Mouse (Mus musculus) layer of hippocampus, postnatal 10 days (tissue): ENCODE measurements around the gene Rxfp3. TPM values are rescaled to one million over a fixed set of nuclear protein-coding genes. Genes with fewer than 3 reads are reported as not detected.
A peak's percentile ranks its signal among the peaks of the same experiment; 100 is the strongest.
"Not testable (repeated sequence)": the region's sequence is repeated elsewhere in the genome, so short reads cannot be mapped to it uniquely, and the experiment has no call there.

Experiments
- DNase-seq, 2 experiments: peaks; one replicate each; pipeline ENCODE4 v3.0.0; 2021; ENCODE audit warnings: low spot score in 2 of 2
- total RNA-seq, 2 experiments: library from RNA; stranded (reverse); gene quantifications; 2 replicates each; pipeline ENCODE4 v1.2.3; 2021

Rxfp3 gene
- total RNA-seq, 2 experiments from 2014 or later, result 5.6 to 6.6 TPM

DNA sequence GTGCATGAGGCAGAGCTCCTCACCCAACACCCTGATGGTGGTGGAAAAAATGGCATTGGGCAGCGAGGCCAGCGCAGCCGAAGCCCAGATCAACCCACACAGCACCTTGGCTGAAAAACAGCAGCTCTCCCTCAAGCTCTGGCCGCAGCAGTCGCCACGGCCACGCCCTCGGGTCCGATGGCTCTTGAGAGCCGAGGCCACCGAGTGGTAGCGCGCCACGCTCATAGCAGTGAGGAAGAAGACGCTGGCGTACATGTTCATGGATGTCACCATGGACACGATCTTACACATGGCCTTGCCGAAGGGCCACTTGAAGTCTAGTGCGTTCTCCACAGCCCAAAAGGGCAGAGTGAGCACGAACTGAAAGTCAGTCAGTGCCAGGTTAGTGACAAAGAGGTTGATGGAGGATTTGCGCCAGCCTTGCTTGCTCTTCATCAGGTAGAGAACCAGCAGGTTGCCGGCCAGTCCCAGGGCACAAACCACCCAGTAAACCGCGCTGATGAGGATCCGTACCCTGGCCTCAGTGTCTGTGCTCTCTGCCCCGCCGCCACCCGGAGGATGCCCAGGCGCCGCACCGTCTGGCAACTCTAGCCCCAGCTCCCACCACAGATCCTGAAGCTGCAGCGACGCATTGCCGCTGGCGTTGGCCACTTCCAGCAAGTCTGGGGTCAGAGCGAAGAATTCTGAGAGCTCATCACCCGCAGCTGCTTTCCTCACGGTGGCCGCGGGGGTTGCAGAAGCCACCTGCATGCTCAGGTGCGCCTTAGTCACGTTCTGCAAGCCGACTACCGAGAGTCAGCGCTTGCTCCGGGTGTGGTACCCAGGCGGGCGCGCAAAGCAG lies 1.0 kb downstream of the Rxfp3 start:
- DNase-seq, result peak; percentile 6 to 33

DNA sequence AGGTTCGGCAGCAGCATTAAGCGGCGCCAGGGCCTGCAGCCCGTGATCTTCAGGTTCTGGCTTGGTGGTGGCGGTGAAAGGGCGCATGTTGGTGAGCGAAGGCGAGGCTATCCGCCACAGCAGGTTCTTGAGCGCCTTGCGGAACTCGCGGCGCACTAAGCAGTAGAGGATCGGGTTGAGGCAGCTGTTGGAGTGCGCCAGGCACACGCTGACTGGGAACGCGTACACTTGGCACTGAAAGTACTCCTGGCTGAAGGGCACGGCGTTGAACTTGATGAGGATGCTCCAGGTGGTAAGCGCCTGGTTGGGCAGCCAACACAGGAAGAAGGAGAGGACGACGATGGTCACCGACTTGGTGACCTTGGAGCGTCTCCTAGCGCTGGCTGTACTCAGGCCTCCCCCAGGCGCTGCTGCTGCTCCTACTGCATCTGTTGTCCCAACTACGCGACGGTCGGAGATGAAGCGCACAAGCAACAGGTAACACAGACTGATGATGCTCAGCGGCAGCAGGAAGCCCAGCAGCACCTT lies 1.8 kb downstream of the Rxfp3 start:
- DNase-seq, result peak; percentile 5 to 17

DNA sequence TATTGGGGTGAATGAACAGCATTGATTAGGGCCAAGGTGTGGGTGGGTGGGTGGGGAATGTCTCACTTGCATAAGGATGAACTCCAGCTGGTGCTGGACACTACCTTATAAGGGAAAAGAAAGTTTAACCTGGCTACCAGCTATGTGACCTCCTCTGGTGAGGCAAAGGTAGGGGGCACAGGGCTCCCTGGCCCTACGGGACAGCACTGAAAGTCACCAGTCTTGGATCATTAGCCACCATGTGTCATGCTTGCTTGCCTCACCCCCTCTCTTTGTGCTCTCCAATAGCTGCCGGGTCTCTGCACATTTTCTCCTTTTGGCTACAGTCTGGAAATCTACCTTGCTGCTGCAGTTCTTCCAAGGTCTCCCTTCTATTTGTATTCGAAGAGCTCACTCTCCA lies 7.6 kb downstream of the Rxfp3 start:
- DNase-seq, result no peak

DNA sequence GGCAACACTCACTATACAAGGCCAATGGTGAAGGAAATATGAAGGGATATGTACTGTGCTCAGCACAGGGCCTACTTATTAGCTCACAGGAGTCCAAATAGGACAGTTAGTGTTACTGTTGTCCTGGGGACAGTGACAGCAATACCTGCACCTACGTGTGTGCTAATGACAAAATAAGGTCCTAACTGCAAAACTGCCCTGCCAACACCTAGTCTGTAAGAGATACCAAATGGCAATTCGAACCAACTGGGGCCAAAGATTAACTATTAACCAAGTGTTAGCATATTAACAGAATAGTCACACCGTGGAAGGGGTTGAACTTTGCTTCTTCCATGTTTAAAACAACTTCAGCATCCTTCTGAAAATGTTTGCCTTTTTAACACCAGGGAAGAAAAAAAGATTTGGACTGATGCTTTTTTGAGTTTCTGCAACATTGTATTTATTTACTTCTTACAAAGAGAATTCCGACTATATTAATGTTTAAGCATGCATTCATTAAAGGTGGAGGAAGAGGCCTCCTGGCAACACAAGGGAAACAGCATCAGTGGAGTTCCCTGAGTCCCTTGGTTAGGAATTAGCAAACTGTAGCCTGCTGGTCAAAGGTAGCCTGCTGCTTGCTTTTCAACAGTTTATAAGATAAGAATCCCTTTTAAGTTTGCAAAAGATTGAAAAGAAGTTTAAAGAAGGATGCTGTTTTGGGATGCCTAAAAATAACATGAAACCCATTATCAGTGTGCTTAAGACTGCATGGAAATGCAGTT lies 10.8 kb downstream of the Rxfp3 start:
- no peak for DNase-seq

DNA sequence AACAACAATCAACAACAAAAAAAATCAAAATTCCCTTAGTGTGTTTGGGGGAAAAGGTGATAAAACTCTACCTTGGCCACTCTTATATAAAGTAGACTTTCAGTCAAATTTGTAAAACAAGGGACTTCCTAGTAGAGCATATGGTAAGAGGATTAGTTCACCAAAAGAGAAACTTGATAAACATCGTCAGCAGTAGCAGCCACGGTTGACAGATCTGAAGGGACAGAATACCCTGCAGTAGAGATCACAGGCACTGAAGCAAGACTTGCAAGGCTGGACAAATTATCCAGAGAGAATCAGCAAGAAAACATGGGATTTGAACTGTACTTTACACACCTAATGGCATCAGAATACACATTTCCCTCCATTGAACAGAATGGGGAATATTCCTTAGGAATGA lies 22.9 kb downstream of the Rxfp3 start:
- no peak for DNase-seq

DNA sequence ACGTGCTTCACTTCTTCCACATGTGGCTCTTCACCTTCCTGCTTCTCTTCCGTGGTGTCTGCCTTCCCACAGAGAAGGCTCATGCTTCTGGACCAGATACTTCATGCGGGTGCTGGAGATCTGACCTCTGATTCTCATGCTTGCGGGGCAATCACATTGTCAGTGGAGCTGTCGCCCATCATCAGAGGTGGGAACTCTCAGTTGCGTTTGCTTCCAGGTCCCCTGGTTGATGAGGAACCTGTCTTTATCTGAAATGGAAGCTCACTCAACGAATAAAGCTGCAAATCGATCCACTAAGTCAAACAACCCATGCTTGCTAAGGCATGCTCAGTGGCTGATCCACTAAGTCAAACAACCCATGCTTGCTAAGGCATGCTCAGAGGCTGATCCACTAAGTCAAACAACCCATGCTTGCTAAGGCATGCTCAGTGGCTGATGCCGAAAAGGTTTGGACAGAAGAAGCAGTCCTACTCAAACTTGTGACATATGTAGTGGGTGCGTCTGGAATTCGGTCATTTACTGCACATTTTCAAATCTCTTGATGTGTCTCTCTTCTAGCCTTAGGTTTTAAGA lies 26.7 kb downstream of the Rxfp3 start:
- no peak for DNase-seq

DNA sequence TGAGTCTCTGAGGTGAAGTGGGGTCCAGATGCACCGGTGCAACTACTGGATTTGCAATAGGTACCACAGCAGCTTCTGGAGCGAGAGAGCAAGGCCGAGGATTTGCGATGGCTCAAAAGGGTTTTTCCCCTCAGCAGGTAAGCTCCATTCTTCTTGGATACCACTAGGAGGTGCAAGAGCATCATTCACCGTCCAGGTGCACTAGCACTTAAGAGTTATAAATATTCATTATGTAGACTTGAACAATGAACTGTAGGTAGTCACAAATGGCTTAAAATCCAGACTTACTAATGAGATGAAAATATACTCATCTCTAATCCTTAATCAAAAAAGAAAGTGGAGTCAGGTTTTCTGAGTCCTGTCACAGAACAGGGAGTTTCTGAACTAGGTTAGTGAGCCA lies 29.0 kb downstream of the Rxfp3 start:
- DNase-seq, result no peak

DNA sequence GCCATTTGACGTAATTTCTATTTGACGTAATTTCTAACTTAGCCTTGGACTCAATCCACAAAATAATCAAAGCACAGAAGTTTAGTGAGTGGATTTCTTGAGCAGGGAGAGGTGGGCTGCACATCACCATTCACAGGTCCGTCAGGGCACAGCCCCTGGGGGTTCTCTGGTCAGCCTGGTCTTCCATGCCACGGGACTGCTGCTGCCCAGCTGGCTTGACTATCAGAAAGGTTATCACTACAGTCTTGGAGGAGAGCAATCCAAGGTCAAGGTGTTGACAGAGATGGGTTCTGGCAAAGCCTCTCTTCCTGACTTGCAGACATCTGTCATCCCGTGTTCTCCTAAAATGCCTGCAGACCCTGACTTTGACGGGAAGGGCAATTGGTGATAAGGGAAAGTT lies 33.1 kb downstream of the Rxfp3 start:
- DNase-seq, result no peak

DNA sequence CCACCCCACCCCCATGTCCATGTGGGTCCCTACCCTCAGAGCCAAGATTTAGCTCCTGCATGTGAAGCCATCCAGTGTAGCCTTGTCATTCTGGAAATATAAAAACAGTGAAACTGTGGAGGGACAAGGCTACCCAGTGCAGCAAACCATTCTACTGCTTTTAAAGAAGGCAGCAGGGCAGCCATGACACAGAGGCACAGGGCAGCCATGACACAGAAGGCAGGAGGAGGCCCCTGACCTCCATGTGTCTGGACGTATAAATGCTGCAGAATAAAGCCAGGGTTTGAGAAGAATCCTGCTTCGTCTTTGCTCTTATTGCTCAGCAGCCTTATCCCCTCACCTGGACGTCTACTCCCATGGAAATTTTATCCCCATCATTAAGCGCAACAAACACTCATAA lies 34.0 kb downstream of the Rxfp3 start:
- no peak for DNase-seq

DNA sequence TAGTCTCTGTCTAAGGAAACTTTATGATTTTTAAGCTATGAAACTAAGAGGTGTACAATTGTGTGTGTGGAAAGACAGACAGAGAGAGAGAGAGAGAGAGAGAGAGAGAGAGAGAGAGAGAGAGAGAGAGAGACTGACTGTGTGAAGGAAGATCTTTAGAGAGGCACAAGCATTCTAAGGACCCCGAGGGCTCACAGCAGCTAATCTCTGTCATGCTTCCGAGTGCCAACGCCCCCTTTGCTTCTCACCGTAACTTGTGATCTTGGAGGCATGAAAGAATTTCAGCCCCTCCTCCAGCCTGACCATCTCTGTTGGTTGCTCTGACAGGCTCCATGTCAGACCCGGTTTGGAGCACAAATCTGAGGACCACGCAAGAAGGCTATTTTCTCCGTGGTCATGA lies 37.4 kb downstream of the Rxfp3 start, which contains the start of gene Slc45a2:
Gene Slc45a2 (plus strand): TSS at position 301 of the 400 bp plus-strand sequence.
- DNase-seq, result no peak

DNA sequence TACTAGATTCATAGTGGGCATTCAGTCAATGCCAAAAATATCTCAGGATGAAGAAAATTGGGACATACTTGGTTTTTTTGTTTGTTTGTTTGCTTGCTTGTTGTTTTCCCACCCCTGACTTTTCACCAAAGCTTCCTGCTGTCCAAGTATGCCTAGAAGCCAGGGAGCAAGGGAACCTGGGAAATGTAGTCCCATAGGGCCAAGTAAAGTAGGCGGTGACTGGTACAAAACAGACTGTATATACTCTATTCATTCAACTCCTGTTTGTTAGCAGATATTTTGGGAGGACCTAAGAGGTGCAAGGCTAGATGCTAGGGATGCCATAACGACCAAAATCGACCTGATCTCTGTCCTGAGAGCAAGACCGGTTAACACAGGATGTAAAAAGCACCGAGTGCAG lies 38.0 kb downstream of the Rxfp3 start:
- DNase-seq, result no peak

DNA sequence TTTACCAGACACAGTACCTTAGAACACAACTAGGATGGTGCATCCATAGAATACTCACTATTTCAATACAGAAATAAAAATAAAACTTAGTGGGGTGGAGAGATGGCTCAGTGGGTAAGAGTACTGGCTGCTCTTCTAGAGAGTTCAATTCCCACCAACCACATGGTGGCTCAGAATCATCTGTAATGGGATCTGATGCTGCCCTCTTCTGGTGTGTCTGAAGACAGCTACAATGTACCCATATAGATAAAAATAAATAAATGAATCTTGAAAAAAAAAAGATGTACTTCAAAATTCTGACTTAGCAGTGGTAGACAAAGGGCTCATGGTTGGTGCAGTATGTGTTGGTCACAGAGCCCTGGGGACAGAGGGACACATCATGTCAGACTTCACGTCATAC lies 46.2 kb downstream of the Rxfp3 start:
- DNase-seq, result no peak

DNA sequence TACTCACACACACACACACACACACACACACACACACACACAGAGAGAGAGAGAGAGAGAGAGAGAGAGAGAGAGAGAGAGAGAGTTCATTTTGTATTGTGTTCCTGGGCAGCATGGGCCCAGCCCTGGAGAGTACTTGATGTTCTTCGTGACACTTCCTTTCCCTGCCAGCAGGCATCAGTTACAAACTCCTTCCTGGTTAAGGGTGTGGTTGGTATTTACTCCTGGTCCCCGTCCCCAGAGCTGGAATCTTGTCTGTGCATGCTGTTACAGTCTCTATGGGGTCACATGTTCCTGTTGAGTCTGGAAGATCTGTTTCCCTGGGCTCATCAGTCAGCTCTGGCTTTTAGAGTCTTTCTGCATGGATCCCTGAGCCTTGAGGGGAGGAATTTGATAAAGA lies 47.4 kb downstream of the Rxfp3 start:
- no peak for DNase-seq

DNA sequence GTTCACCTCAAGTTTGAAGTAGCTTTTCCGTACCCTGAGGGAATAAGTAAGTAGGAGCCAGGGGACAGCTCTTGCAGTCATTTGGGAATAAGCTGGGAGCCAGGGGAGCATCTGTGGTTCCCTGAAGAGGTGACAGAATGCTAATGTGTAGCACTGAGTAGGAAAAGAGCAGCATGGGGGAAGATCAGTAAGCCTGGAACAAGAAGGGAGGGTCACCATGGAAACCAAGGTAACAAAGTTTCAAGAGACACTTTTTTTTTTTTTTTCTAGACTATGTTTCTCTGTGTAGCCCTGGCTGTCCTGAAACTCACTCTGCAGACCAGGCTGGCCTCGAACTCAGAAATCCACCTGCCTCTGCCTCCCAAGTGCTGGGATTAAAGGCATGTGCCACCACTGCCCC lies 51.3 kb downstream of the Rxfp3 start:
- DNase-seq, result not testable (repeated sequence)

DNA sequence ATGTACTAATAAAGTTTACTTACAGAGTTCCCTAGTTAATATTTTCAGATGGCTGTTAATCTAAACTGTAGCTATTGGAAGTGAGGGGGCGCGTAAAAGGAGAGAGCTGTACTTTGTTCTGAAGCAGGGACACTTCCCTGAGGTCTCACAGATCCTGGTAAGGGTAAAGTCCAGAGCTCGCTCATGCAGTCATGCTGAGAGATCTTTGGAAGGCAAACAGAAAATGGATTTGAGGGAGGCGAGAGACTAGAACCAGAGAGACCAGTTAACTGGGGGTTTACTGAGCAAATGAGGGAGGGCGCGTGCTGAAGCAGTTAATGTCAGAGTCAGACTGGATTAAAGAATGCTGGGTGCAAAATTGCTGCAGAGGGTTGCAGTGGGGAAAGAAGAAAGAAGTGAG lies 52.0 kb downstream of the Rxfp3 start:
- no peak for DNase-seq

Other genes starting within 250 kb of the Rxfp3 start
- under 1 TPM; 0.49 to 0.53 TPM for gene C1qtnf3, start 85.7 kb downstream of the Rxfp3 start, total RNA-seq
- 1 to 10 TPM; 6.8 to 8.2 TPM for gene Amacr, start 56.2 kb downstream of the Rxfp3 start, total RNA-seq
- gene Slc45a2, start 37.3 kb downstream of the Rxfp3 start, total RNA-seq, result not detected
- 1 to 10 TPM; 3.5 to 3.6 TPM for gene Adamts12, start 26.8 kb upstream of the Rxfp3 start, total RNA-seq